Mouse (Mus musculus): ENCODE data around the gene Foxp1. TPM values are rescaled to one million over a fixed set of nuclear protein-coding genes. Genes with fewer than 3 reads are reported as not detected.

Foxp1 gene
- polyA plus RNA-seq, 1 experiment from 2014 or later = 65.4 TPM

- 24% methylated on average over 23 of the region's 23 CpGs for WGBS
Observed at GRCm38 (mm10) chr6:99159452-99160347, 362.8 kb downstream of the Foxp1 start.

GRCm38 (mm10) chr6:99153682-99154081, 368.8 kb downstream of the Foxp1 start:
- no peak overlapping the region for H3K4me3 ChIP-seq (ENCODE audit: low read depth, low read length)
- no peak for DNase-seq (ENCODE audit: low spot score)
- 90% methylated on average over 4 of the region's 4 CpGs for WGBS
- H3K4me1 ChIP-seq (ENCODE audit: control insufficient read depth, insufficient read depth, low read length) = no peaks in the 10 kb centered on the region
- H3K9me3 ChIP-seq (ENCODE audit: control insufficient read depth, low read length) = no peaks in the 10 kb centered on the region
- H3K27ac ChIP-seq (replicated peaks; ENCODE audit: low read depth, low read length) = no peak overlapping the region
- H3K9ac ChIP-seq (ENCODE audit: low read length) = no peak overlapping the region
- no peaks in the 10 kb centered on the region for H3K27me3 ChIP-seq (ENCODE audit: control insufficient read depth, insufficient read depth, low read length)
- H3K4me2 ChIP-seq (ENCODE audit: low read depth, severe bottlenecking) = no peak overlapping the region
- H3K36me3 ChIP-seq (ENCODE audit: control insufficient read depth, insufficient read depth, low read length) = no peaks in the 10 kb centered on the region
- no peak for ATAC-seq (ENCODE audit: insufficient number of reproducible peaks, low FRiP score, low TSS enrichment, low read depth)

More at GRCm38 (mm10) chr6:99159452-99160347, 362.8 kb downstream of the Foxp1 start:
- Histone ChIP-seq H3K4me1 (ENCODE audit: control insufficient read depth, insufficient read depth, low read length) (peaks cover 8% of the 10 kb centered on the region; the same call in 1 of the 2 replicates), H3K36me3 (ENCODE audit: control insufficient read depth, insufficient read depth, low read length) (no peaks in the 10 kb centered on the region), H3K27ac (replicated peaks; ENCODE audit: low read depth, low read length) (peak overlapping the region; percentile 57; the same call in 1 of the 2 replicates), H3K4me2 (ENCODE audit: low read depth, severe bottlenecking) (peak overlapping the region; percentile 25; the same call in 1 of the 2 replicates), H3K9me3 (ENCODE audit: control insufficient read depth, low read length) (no peaks in the 10 kb centered on the region), H3K27me3 (ENCODE audit: control insufficient read depth, insufficient read depth, low read length) (no peaks in the 10 kb centered on the region), H3K4me3 (ENCODE audit: low read depth, low read length) (no peak overlapping the region), H3K9ac (ENCODE audit: low read length) (no peak overlapping the region)
- ATAC-seq (ENCODE audit: insufficient number of reproducible peaks, low FRiP score, low TSS enrichment, low read depth) (peak; percentile 79), DNase-seq (ENCODE audit: low spot score) (peak; percentile 69)

- DNase-seq (ENCODE audit: low spot score) (no peak), ATAC-seq (ENCODE audit: insufficient number of reproducible peaks, low FRiP score, low TSS enrichment, low read depth) (no peak)
- no peaks in the 10 kb centered on the region for H3K9me3 ChIP-seq (ENCODE audit: control insufficient read depth, low read length)
- no peaks in the 10 kb centered on the region for H3K4me1 ChIP-seq (ENCODE audit: control insufficient read depth, insufficient read depth, low read length)
- H3K4me2 ChIP-seq (ENCODE audit: low read depth, severe bottlenecking) = no peak overlapping the region
- H3K9ac ChIP-seq (ENCODE audit: low read length) = no peak overlapping the region
- no peak overlapping the region for H3K27ac ChIP-seq (replicated peaks; ENCODE audit: low read depth, low read length)
- WGBS = 67% methylated on average over 7 of the region's 7 CpGs
- no peaks in the 10 kb centered on the region for H3K27me3 ChIP-seq (ENCODE audit: control insufficient read depth, insufficient read depth, low read length)
- no peak overlapping the region for H3K4me3 ChIP-seq (ENCODE audit: low read depth, low read length)
- H3K36me3 ChIP-seq (ENCODE audit: control insufficient read depth, insufficient read depth, low read length) = no peaks in the 10 kb centered on the region
Observed at GRCm38 (mm10) chr6:99146400-99146905, 376.1 kb downstream of the Foxp1 start.

- WGBS = 83% methylated on average over 7 of the region's 7 CpGs
- H3K27ac ChIP-seq (replicated peaks; ENCODE audit: low read depth, low read length) = no peak overlapping the region
- H3K4me2 ChIP-seq (ENCODE audit: low read depth, severe bottlenecking) = no peak overlapping the region
- no peaks in the 10 kb centered on the region for H3K36me3 ChIP-seq (ENCODE audit: control insufficient read depth, insufficient read depth, low read length)
- H3K27me3 ChIP-seq (ENCODE audit: control insufficient read depth, insufficient read depth, low read length) = no peaks in the 10 kb centered on the region
- no peak overlapping the region for H3K4me3 ChIP-seq (ENCODE audit: low read depth, low read length)
- H3K9ac ChIP-seq (ENCODE audit: low read length) = no peak overlapping the region
- H3K9me3 ChIP-seq (ENCODE audit: control insufficient read depth, low read length) = no peaks in the 10 kb centered on the region
- ATAC-seq (ENCODE audit: insufficient number of reproducible peaks, low FRiP score, low TSS enrichment, low read depth) (no peak), DNase-seq (ENCODE audit: low spot score) (no peak)
- H3K4me1 ChIP-seq (ENCODE audit: control insufficient read depth, insufficient read depth, low read length) = no peaks in the 10 kb centered on the region
Observed at GRCm38 (mm10) chr6:99145033-99145432, 377.5 kb downstream of the Foxp1 start.

GRCm38 (mm10) chr6:99143756-99144036, 378.8 kb downstream of the Foxp1 start:
- no peak overlapping the region for H3K9ac ChIP-seq (ENCODE audit: low read length)
- 87% methylated on average over 4 of the region's 4 CpGs for WGBS
- H3K4me3 ChIP-seq (ENCODE audit: low read depth, low read length) = no peak overlapping the region
- no peaks in the 10 kb centered on the region for H3K9me3 ChIP-seq (ENCODE audit: control insufficient read depth, low read length)
- no peaks in the 10 kb centered on the region for H3K4me1 ChIP-seq (ENCODE audit: control insufficient read depth, insufficient read depth, low read length)
- no peak overlapping the region for H3K4me2 ChIP-seq (ENCODE audit: low read depth, severe bottlenecking)
- no peaks in the 10 kb centered on the region for H3K27me3 ChIP-seq (ENCODE audit: control insufficient read depth, insufficient read depth, low read length)
- no peaks in the 10 kb centered on the region for H3K36me3 ChIP-seq (ENCODE audit: control insufficient read depth, insufficient read depth, low read length)
- ATAC-seq (ENCODE audit: insufficient number of reproducible peaks, low FRiP score, low TSS enrichment, low read depth) (no peak), DNase-seq (ENCODE audit: low spot score) (no peak)
- no peak overlapping the region for H3K27ac ChIP-seq (replicated peaks; ENCODE audit: low read depth, low read length)

- Histone ChIP-seq H3K4me3 (ENCODE audit: low read depth, low read length) (no peak overlapping the region), H3K27me3 (ENCODE audit: control insufficient read depth, insufficient read depth, low read length) (no peaks in the 10 kb centered on the region), H3K9ac (ENCODE audit: low read length) (no peak overlapping the region), H3K4me2 (ENCODE audit: low read depth, severe bottlenecking) (no peak overlapping the region), H3K36me3 (ENCODE audit: control insufficient read depth, insufficient read depth, low read length) (no peaks in the 10 kb centered on the region), H3K9me3 (ENCODE audit: control insufficient read depth, low read length) (no peaks in the 10 kb centered on the region), H3K4me1 (ENCODE audit: control insufficient read depth, insufficient read depth, low read length) (no peaks in the 10 kb centered on the region), H3K27ac (replicated peaks; ENCODE audit: low read depth, low read length) (no peak overlapping the region)
- no peak for DNase-seq (ENCODE audit: low spot score)
- 83% methylated on average over 10 of the region's 10 CpGs for WGBS
- ATAC-seq (ENCODE audit: insufficient number of reproducible peaks, low FRiP score, low TSS enrichment, low read depth) = no peak
Observed at GRCm38 (mm10) chr6:99142900-99143755, 379.4 kb downstream of the Foxp1 start.

- peaks cover 5% of the 10 kb centered on the region; the same call in 1 of the 2 replicates for H3K4me1 ChIP-seq (ENCODE audit: control insufficient read depth, insufficient read depth, low read length)
- no peaks in the 10 kb centered on the region for H3K36me3 ChIP-seq (ENCODE audit: control insufficient read depth, insufficient read depth, low read length)
- H3K9me3 ChIP-seq (ENCODE audit: control insufficient read depth, low read length) = no peaks in the 10 kb centered on the region
- H3K4me3 ChIP-seq (ENCODE audit: low read depth, low read length) = no peak overlapping the region
- no peaks in the 10 kb centered on the region for H3K27me3 ChIP-seq (ENCODE audit: control insufficient read depth, insufficient read depth, low read length)
- H3K4me2 ChIP-seq (ENCODE audit: low read depth, severe bottlenecking) = no peak overlapping the region
- H3K27ac ChIP-seq (replicated peaks; ENCODE audit: low read depth, low read length) = no peak overlapping the region
- no peak for ATAC-seq (ENCODE audit: insufficient number of reproducible peaks, low FRiP score, low TSS enrichment, low read depth)
- no peak overlapping the region for H3K9ac ChIP-seq (ENCODE audit: low read length)
- no peak for DNase-seq (ENCODE audit: low spot score)
- 45% methylated on average over 11 of the region's 11 CpGs for WGBS
Observed at GRCm38 (mm10) chr6:99138041-99138440, 384.5 kb downstream of the Foxp1 start.

GRCm38 (mm10) chr6:99137071-99137470, 385.4 kb downstream of the Foxp1 start:
- no peak overlapping the region for H3K4me3 ChIP-seq (ENCODE audit: low read depth, low read length)
- 84% methylated on average over 11 of the region's 11 CpGs for WGBS
- no peak for ATAC-seq (ENCODE audit: insufficient number of reproducible peaks, low FRiP score, low TSS enrichment, low read depth)

More at GRCm38 (mm10) chr6:99137071-99137470, 385.4 kb downstream of the Foxp1 start:
- H3K4me1 ChIP-seq (ENCODE audit: control insufficient read depth, insufficient read depth, low read length) = peaks cover 5% of the 10 kb centered on the region; the same call in 1 of the 2 replicates
- no peaks in the 10 kb centered on the region for H3K27me3 ChIP-seq (ENCODE audit: control insufficient read depth, insufficient read depth, low read length)
- DNase-seq (ENCODE audit: low spot score) = no peak
- H3K9me3 ChIP-seq (ENCODE audit: control insufficient read depth, low read length) = no peaks in the 10 kb centered on the region
- H3K36me3 ChIP-seq (ENCODE audit: control insufficient read depth, insufficient read depth, low read length) = no peaks in the 10 kb centered on the region
- no peak overlapping the region for H3K9ac ChIP-seq (ENCODE audit: low read length)
- no peak overlapping the region for H3K27ac ChIP-seq (replicated peaks; ENCODE audit: low read depth, low read length)
- no peak overlapping the region for H3K4me2 ChIP-seq (ENCODE audit: low read depth, severe bottlenecking)

Measured in limb, embryonic 11.5 days (tissue).